Mouse (Mus musculus) ES-Bruce4 (cell line): ENCODE measurements around the gene Gm18596. TPM values are rescaled to one million over a fixed set of nuclear protein-coding genes. Genes with fewer than 3 reads are reported as not detected.
"Not testable (repeated sequence)": the region's sequence is repeated elsewhere in the genome, so short reads cannot be mapped to it uniquely, and the experiment has no call there.

Source experiments
- H3K27ac ChIP-seq: 2 replicates; pipeline ENCODE4 v1.5.1; 2012; ENCODE audit warnings: low read length, inconsistent platforms; ENCODE audit not compliant: insufficient read depth
- H3K27me3 ChIP-seq: 2 replicates; pipeline ENCODE4 v1.6.1; 2012; ENCODE audit warnings: mild to moderate bottlenecking, low read length, inconsistent platforms; ENCODE audit not compliant: control insufficient read depth, poor library complexity, insufficient read depth, severe bottlenecking
- H3K36me3 ChIP-seq: 2 replicates; pipeline ENCODE4 v1.6.1; 2012; ENCODE audit warnings: inconsistent platforms, mild to moderate bottlenecking, low read length, moderate library complexity; ENCODE audit not compliant: control insufficient read depth, poor library complexity, insufficient read depth, severe bottlenecking
- H3K4me1 ChIP-seq: one replicate; pipeline ENCODE4 v1.8.1; 2011; ENCODE audit warnings: low read length; ENCODE audit not compliant: control insufficient read depth, insufficient read depth
- H3K4me3 ChIP-seq: 2 replicates; pipeline ENCODE4 v1.5.1; 2011; ENCODE audit warnings: low read depth, mild to moderate bottlenecking, low read length
- H3K9ac ChIP-seq: 2 replicates; pipeline ENCODE4 v1.6.1; 2012; ENCODE audit warnings: low read depth, mild to moderate bottlenecking, inconsistent platforms; ENCODE audit not compliant: poor library complexity, severe bottlenecking
- H3K9me3 ChIP-seq: replicated peaks from 2 replicates; pipeline ENCODE4 v1.6.1; 2012; ENCODE audit warnings: mild to moderate bottlenecking, low read length, inconsistent platforms; ENCODE audit not compliant: control insufficient read depth, poor library complexity, insufficient read depth, severe bottlenecking
- CTCF ChIP-seq: IDR thresholded peaks from one replicate; pipeline ENCODE4 v1.8.1; 2011; ENCODE audit warnings: low read depth, low read length
- EP300 ChIP-seq: IDR thresholded peaks from 2 replicates; pipeline ENCODE4 v1.6.1; 2011; ENCODE audit warnings: low read depth, low read length; ENCODE audit not compliant: insufficient read depth
- POLR2A ChIP-seq: IDR thresholded peaks from one replicate; pipeline ENCODE4 v1.8.1; 2011; ENCODE audit warnings: low read length; ENCODE audit not compliant: insufficient read depth
- polyA plus RNA-seq: library from polyadenylated mRNA; stranded (reverse); fragments of >200 nt; gene quantifications from 2 replicates; pipeline ENCODE4 v1.2.4, GENCODE M21; 2011; ENCODE audit warnings: low read depth; ENCODE audit not compliant: missing spikeins, insufficient read depth, insufficient read length

Gm18596 gene
- polyA plus RNA-seq, 1 experiment: not detected

DNA sequence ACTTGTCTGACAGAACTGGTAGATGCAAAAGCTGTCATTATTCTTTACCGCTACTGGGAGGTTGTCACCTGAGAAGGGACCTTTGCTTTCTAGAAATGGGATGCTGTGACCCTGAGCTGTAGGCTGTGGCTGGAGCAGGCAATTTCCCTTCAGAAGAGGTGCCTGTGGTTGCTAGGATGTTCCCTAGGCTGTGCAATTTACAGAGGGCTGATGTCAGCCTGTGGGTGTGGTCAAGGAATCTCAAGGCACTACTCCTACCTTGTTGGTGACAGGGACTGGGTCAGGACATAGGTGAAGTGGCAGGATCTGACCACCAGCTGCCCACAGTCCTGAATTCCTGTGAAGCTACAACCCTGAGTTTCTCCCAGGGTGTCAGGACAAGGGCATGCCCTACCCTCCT lies 27.3 kb upstream of the Gm18596 start:
- H3K9ac ChIP-seq: no peak overlapping the region
- no peaks in the 10 kb centered on the region for H3K9me3 ChIP-seq
- no peaks in the 10 kb centered on the region for H3K4me1 ChIP-seq
- no peak overlapping the region for H3K4me3 ChIP-seq
- no peaks in the 10 kb centered on the region for H3K36me3 ChIP-seq
- H3K27me3 ChIP-seq: no peaks in the 10 kb centered on the region
- H3K27ac ChIP-seq: no peak overlapping the region
- TF ChIP-seq POLR2A (no peak), EP300 (no peak), CTCF (no peak)

DNA sequence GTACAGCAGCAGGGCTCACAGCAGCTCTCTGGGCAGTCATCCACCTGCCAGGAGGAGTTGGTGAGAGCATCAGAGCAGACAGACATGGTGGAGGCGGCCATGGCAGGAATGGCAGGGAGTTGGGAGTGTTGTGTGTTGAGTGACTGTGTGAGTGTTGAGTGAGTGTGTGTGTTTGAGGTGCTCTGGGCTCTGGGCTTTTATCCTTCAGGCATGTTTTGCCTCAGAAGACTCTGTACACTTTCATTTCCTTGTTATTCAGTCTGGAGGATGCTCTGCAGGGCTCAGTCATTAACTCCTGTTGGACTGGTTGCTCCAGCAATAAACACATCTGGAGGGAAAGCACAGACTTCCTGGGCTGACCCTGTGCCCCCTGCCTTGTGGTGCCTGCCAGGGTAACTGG lies 17.1 kb upstream of the Gm18596 start, which contains the start of gene Gm3233:
Gm3233 (minus strand) TSS at position 101 of the 400 bp plus-strand sequence.
- not testable (repeated sequence) for H3K9me3 ChIP-seq, H3K4me1 ChIP-seq, H3K36me3 ChIP-seq, H3K9ac ChIP-seq, H3K27ac ChIP-seq, H3K4me3 ChIP-seq, H3K27me3 ChIP-seq

DNA sequence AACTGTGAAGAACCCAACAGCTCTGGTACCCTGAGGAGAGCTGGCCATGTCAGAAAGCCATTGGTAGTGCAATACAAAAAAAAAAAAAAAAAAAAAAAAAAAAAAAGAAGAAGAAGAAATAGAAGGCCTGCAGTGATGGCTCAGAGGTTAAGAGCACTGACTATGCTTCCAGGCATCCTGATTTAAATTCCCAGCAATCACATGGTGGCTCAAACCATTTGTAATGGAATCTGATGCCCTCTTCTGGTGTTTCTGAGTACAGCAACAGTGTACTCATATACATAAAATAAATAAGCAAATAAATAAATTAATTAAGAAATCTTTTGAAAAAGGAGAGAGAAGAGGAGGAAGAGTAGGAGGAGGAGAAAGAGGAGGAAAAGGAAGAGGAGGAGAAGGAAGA lies 11.0 kb upstream of the Gm18596 start:
- TF ChIP-seq POLR2A (no peak), EP300 (no peak), CTCF (no peak)
- Histone ChIP-seq H3K27me3 (no peaks in the 10 kb centered on the region), H3K9me3 (no peaks in the 10 kb centered on the region), H3K4me3 (no peak overlapping the region), H3K27ac (no peak overlapping the region), H3K36me3 (no peaks in the 10 kb centered on the region), H3K4me1 (no peaks in the 10 kb centered on the region), H3K9ac (no peak overlapping the region)

DNA sequence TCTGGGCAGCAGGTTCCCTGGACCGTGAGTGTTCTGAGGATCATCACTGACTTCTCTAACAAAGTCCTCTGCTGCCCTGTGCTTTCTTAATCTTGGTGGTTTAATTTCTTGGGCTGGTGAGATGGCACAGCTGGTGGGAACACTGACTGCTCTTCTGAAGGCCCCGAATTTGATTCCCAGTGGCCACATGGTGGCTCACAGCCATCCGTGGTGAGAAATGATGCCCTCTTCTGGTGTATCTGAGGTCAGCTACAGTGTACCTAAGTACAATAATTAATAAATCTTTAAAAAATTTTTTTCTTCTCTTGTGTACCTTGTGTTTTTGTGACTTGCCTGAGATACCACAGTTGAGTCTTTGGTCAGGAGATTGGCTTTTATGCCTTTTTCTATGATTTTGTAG lies 9.9 kb upstream of the Gm18596 start:
- not testable (repeated sequence) for H3K4me1 ChIP-seq, H3K4me3 ChIP-seq, H3K9me3 ChIP-seq, H3K27ac ChIP-seq, H3K9ac ChIP-seq, H3K36me3 ChIP-seq, H3K27me3 ChIP-seq
- peak; percentile 39 for TF ChIP-seq CTCF

DNA sequence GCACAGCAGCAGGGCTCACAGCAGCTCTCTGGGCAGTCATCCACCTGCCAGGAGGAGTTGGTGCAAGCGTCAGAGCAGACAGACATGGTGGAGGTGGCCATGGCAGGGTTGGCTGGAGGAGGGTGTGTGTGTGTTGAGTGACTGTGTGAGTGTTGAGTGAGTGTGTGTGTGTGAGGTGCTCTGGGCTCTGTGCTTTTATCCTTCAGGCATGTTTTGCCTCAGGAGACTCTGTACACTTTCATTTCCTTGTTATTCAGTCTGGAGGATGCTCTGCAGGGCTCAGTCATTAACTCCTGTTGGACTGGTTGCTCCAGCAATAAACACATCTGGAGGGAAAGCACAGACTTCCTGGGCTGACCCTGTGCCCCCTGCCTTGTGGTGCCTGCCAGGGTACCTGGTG lies 8.8 kb upstream of the Gm18596 start, which contains the start of gene Gm9736:
Gm9736 (minus strand) TSS at position 101 of the 400 bp plus-strand sequence.
- not testable (repeated sequence) for H3K4me1 ChIP-seq, H3K27ac ChIP-seq, H3K36me3 ChIP-seq, H3K9ac ChIP-seq, H3K9me3 ChIP-seq, H3K27me3 ChIP-seq, H3K4me3 ChIP-seq

DNA sequence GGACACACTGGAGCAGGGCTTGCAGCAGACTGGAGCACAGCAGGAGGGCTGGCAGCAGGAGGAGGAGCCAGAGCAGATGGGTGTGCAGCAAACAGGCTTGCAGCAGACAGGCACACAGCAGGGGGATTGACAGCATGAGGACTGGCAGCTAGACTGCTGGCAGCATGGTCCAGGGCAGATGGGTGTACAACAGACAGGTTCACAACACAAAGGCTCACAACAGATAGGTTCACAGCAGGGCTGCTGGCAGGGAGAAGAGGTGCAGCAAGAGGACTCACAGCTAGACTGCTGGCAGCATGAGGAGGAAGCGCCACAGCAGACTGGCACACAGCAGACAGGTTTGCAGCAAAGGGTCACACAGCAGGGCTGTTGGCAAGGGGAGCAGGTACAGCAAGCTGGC lies 8.2 kb upstream of the Gm18596 start:
- not testable (repeated sequence) for H3K9ac ChIP-seq, H3K4me3 ChIP-seq, H3K27me3 ChIP-seq, H3K27ac ChIP-seq, H3K9me3 ChIP-seq, H3K4me1 ChIP-seq, H3K36me3 ChIP-seq

DNA sequence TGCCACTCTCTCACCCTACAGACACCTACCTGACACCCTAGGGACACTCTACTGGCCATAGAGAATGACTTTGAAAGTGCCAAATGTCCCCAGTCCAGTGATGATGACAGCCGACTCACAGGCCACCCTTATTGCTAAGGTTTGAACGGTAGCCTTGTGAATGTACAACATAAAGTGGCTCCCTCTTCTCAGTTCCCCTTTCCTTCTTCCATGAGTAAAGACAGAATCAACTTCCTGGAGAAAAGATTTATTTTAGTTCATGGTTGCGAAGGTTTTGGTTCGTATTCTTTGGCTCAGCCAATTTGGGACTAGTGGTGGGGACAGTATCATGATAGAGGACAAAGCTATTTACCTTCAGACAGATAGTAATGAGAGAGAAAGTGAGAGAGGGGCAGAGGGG lies 3.5 kb downstream of the Gm18596 start:
- TF ChIP-seq POLR2A: no peak
- TF ChIP-seq CTCF: no peak
- no peak for TF ChIP-seq EP300
- no peak overlapping the region for H3K27ac ChIP-seq
- no peak overlapping the region for H3K4me3 ChIP-seq
- H3K36me3 ChIP-seq: no peaks in the 10 kb centered on the region
- H3K9ac ChIP-seq: no peak overlapping the region
- no peaks in the 10 kb centered on the region for H3K4me1 ChIP-seq
- no peaks in the 10 kb centered on the region for H3K27me3 ChIP-seq
- H3K9me3 ChIP-seq: no peaks in the 10 kb centered on the region
